Mouse (Mus musculus): ENCODE results near the gene Eps8l2.

GRCm38 (mm10) chr7:141292583-141293388 lies 45.9 kb upstream of the Eps8l2 start:
- TF ChIP-seq POLR2A (IDR thresholded peaks at IDR 0.05; ENCODE audit: insufficient read length, low read depth) (no peak), TCF12 (IDR thresholded peaks at IDR 0.05; ENCODE audit: insufficient read depth, poor library complexity, severe bottlenecking) (no peak), MAX (IDR thresholded peaks at IDR 0.05; ENCODE audit: low read depth) (no peak), POLR2AphosphoS2 (IDR thresholded peaks at IDR 0.05; ENCODE audit: insufficient read length, low read depth) (no peak), CEBPB (IDR thresholded peaks at IDR 0.05; ENCODE audit: insufficient read depth, poor library complexity, severe bottlenecking) (no peak), MYOD1 (IDR thresholded peaks at IDR 0.05; ENCODE audit: control insufficient read depth in 1 of 3, insufficient read length in 2 of 3, low read depth in 2 of 3) (no peak), REST (IDR thresholded peaks at IDR 0.05; ENCODE audit: insufficient read depth, insufficient read length) (no peak)
